ENCODE assay signal across 13 mouse cellular contexts in genomic region chr2:21037607-21038006, GRCm38 (mm10).
DNase-seq lines count a peak whose midpoint lies in the region; ATAC-seq and TF ChIP-seq lines count a peak whose summit lies in the region.
"Had no signal": no experiment of that assay in that cellular context is flagged by ENCODE, and none has a peak within 500 bp of the region (broad histone marks: within the 10 kb centered on the region; RNA-seq: fewer than 3 reads in every experiment).

No protein-coding gene starts in this region.

- H3K36me3 ChIP-seq in hindbrain, postnatal 0 days (ENCODE audit: insufficient read depth, low read length) = no peaks in the 10 kb centered on the region
- no peaks in the 10 kb centered on the region for H3K36me3 ChIP-seq in hindbrain, embryonic 11.5 days (ENCODE audit: control insufficient read depth, insufficient read depth, low read length)
- H3K36me3 ChIP-seq in testis, adult 2 months (ENCODE audit: control insufficient read depth, insufficient read depth, low read length) = no peaks in the 10 kb centered on the region
- H3K36me3 ChIP-seq: limb, embryonic 12.5 days; neural tube, embryonic 12.5 days had no signal

- TF ChIP-seq CTCF in hindbrain, postnatal 0 days (IDR thresholded peaks at IDR 0.05; ENCODE audit: low read depth) = no peak
- TF ChIP-seq CTCF in testis, adult 2 months (IDR thresholded peaks at IDR 0.05; ENCODE audit: control insufficient read depth, insufficient read depth, insufficient replicate concordance, low read depth, low read length) = no peak

- H3K4me3 ChIP-seq in hindbrain, postnatal 0 days (ENCODE audit: low read length) = no peak overlapping the region
- no peak overlapping the region for H3K4me3 ChIP-seq in hindbrain, embryonic 11.5 days (ENCODE audit: low read depth, low read length)
- no peak overlapping the region for H3K4me3 ChIP-seq in testis, adult 2 months (ENCODE audit: control insufficient read depth, low read depth, low read length)
- H3K4me3 ChIP-seq: erythroblast, embryonic 14.5 days; limb, embryonic 12.5 days; neural tube, embryonic 12.5 days had no signal

- TF ChIP-seq POLR2A in testis, adult 2 months (IDR thresholded peaks at IDR 0.05; ENCODE audit: control insufficient read depth, low read depth, low read length) = no peak

- H3K27ac ChIP-seq in hindbrain, postnatal 0 days = peak overlapping the region; percentile 43; the same call in 1 of the 2 replicates
- no peak overlapping the region for H3K27ac ChIP-seq in hindbrain, embryonic 11.5 days (ENCODE audit: low read depth, low read length)
- peak overlapping the region; percentile 32 for H3K27ac ChIP-seq in testis, adult 2 months (ENCODE audit: control insufficient read depth, insufficient read depth, low read depth, low read length)
- H3K27ac ChIP-seq: limb, embryonic 12.5 days; neural tube, embryonic 12.5 days had no signal

- peak; percentile 42 to 43 for DNase-seq in cerebellum, postnatal 10 days
- no peak for DNase-seq in cerebellum, adult 9-11 months
- no peak for DNase-seq in hindbrain, postnatal 0 days (ENCODE audit: low spot score)
- DNase-seq in hindbrain, embryonic 11.5 days (ENCODE audit: low spot score) = no peak
- no peak for DNase-seq in testis, postnatal 10 days (ENCODE audit: low spot score)
- DNase-seq in adrenal gland, adult 8-10 months = no peak
- no peak for DNase-seq in cerebellum, postnatal 36 days
- DNase-seq: kidney, adult 18-20 months had no signal

- H3K4me2 ChIP-seq in hindbrain, postnatal 0 days (ENCODE audit: low read depth, low read length) = no peak overlapping the region
- no peak overlapping the region for H3K4me2 ChIP-seq in hindbrain, embryonic 11.5 days (replicated peaks; ENCODE audit: low read depth, low read length)
- H3K4me2 ChIP-seq: limb, embryonic 12.5 days; neural tube, embryonic 12.5 days had no signal

- WGBS in hindbrain, postnatal 0 days = 60% methylated on average over 3 of the region's 3 CpGs
- WGBS in hindbrain, embryonic 11.5 days = 93% methylated on average over 3 of the region's 3 CpGs

- ATAC-seq in hindbrain, postnatal 0 days = 0 out of 2 replicates have a peak, but pooled peaks have one; percentile 29
- no peak for ATAC-seq in hindbrain, embryonic 11.5 days (ENCODE audit: low FRiP score)
- ATAC-seq: activated CD4-positive, CD25-positive, alpha-beta regulatory T cell, adult 4 months had no signal

- H3K27me3 ChIP-seq in hindbrain, postnatal 0 days (ENCODE audit: insufficient read depth, low read length) = no peaks in the 10 kb centered on the region
- no peaks in the 10 kb centered on the region for H3K27me3 ChIP-seq in hindbrain, embryonic 11.5 days (ENCODE audit: control insufficient read depth, insufficient read depth, low read length)
- H3K27me3 ChIP-seq in testis, adult 2 months (ENCODE audit: control insufficient read depth, insufficient read depth, low read length) = no peaks in the 10 kb centered on the region
- H3K27me3 ChIP-seq: limb, embryonic 12.5 days; neural tube, embryonic 12.5 days had no signal

- H3K9ac ChIP-seq in hindbrain, postnatal 0 days (replicated peaks; ENCODE audit: low read length) = no peak overlapping the region
- no peak overlapping the region for H3K9ac ChIP-seq in hindbrain, embryonic 11.5 days (ENCODE audit: low read depth, low read length)
- H3K9ac ChIP-seq: limb, embryonic 12.5 days; neural tube, embryonic 12.5 days had no signal

- H3K9me3 ChIP-seq in hindbrain, postnatal 0 days (ENCODE audit: low read length) = no peaks in the 10 kb centered on the region; the same call in 1 of the 2 replicates
- no peaks in the 10 kb centered on the region for H3K9me3 ChIP-seq in hindbrain, embryonic 11.5 days (ENCODE audit: control insufficient read depth, low read length)
- H3K9me3 ChIP-seq: limb, embryonic 12.5 days; neural tube, embryonic 12.5 days had no signal

- 0 out of 2 replicates have a peak, but pooled peaks cover 3% of the 10 kb centered on the region for H3K4me1 ChIP-seq in hindbrain, postnatal 0 days (ENCODE audit: insufficient read depth, low read length)
- no peaks in the 10 kb centered on the region for H3K4me1 ChIP-seq in hindbrain, embryonic 11.5 days (replicated peaks; ENCODE audit: control insufficient read depth, insufficient read depth, low read length)
- peaks cover 5% of the 10 kb centered on the region; the same call in 1 of the 2 replicates for H3K4me1 ChIP-seq in testis, adult 2 months (ENCODE audit: control insufficient read depth, insufficient read depth, low read length)
- H3K4me1 ChIP-seq: neural tube, embryonic 12.5 days had no signal

Comparison
In these comparisons a context has a peak if more than half of its experiments do, and no peak if none do; other contexts are left out.
1. DNase-seq: peak in cerebellum, postnatal 10 days (2 of 2); none in cerebellum, adult 9-11 months (single experiment), hindbrain, postnatal 0 days (single experiment), hindbrain, embryonic 11.5 days (single experiment), testis, postnatal 10 days (single experiment), adrenal gland, adult 8-10 months (single experiment) and cerebellum, postnatal 36 days (0 of 2).